Mouse (Mus musculus): Measurements from ENCODE around the gene Gas7.

Gas7 gene

GRCm38 (mm10) chr11:67454874-67455526, at the start of gene Gas7:
TSS of gene Gas7 (plus strand) at chr11:67455437.
- DNase-seq (ENCODE audit: low spot score in 2 of 2): no peak

- DNase-seq (ENCODE audit: low spot score in 2 of 2): no peak
Observed at GRCm38 (mm10) chr11:67414346-67414940, 40.8 kb upstream of the Gas7 start.

- DNase-seq (ENCODE audit: low spot score in 2 of 2): no peak
Observed at GRCm38 (mm10) chr11:67423575-67423974, 31.7 kb upstream of the Gas7 start.

GRCm38 (mm10) chr11:67428196-67428595, 27.0 kb upstream of the Gas7 start:
- no peak for DNase-seq (ENCODE audit: low spot score in 2 of 2)

- no peak for DNase-seq (ENCODE audit: low spot score in 2 of 2)
Observed at GRCm38 (mm10) chr11:67429836-67430235, 25.4 kb upstream of the Gas7 start.

- DNase-seq (ENCODE audit: low spot score in 2 of 2): no peak
Observed at GRCm38 (mm10) chr11:67431116-67431645, 24.1 kb upstream of the Gas7 start.

- DNase-seq (ENCODE audit: low spot score in 2 of 2): no peak
Observed at GRCm38 (mm10) chr11:67431864-67432263, 23.4 kb upstream of the Gas7 start.

GRCm38 (mm10) chr11:67433763-67434162, 21.5 kb upstream of the Gas7 start:
- no peak for DNase-seq (ENCODE audit: low spot score in 2 of 2)

- DNase-seq (ENCODE audit: low spot score in 2 of 2): no peak
Observed at GRCm38 (mm10) chr11:67438746-67439145, 16.5 kb upstream of the Gas7 start.

- no peak for DNase-seq (ENCODE audit: low spot score in 2 of 2)
Observed at GRCm38 (mm10) chr11:67445058-67445825, 10.0 kb upstream of the Gas7 start.

- no peak for DNase-seq (ENCODE audit: low spot score in 2 of 2)
Observed at GRCm38 (mm10) chr11:67451525-67451924, 3.7 kb upstream of the Gas7 start.

GRCm38 (mm10) chr11:67455527-67455981, 317 bp downstream of the Gas7 start:
- DNase-seq (ENCODE audit: low spot score in 2 of 2): no peak

- DNase-seq (ENCODE audit: low spot score in 2 of 2): no peak
Observed at GRCm38 (mm10) chr11:67456029-67456428, 792 bp downstream of the Gas7 start.

GRCm38 (mm10) chr11:67458171-67458570, 2.9 kb downstream of the Gas7 start:
- no peak for DNase-seq (ENCODE audit: low spot score in 2 of 2)

GRCm38 (mm10) chr11:67467132-67467531, 11.9 kb downstream of the Gas7 start:
- DNase-seq (ENCODE audit: low spot score in 2 of 2): no peak

GRCm38 (mm10) chr11:67468846-67469245, 13.6 kb downstream of the Gas7 start:
- DNase-seq (ENCODE audit: low spot score in 2 of 2): no peak

- DNase-seq (ENCODE audit: low spot score in 2 of 2): no peak
Observed at GRCm38 (mm10) chr11:67474590-67474989, 19.4 kb downstream of the Gas7 start.

- DNase-seq (ENCODE audit: low spot score in 2 of 2): no peak
Observed at GRCm38 (mm10) chr11:67479534-67479933, 24.3 kb downstream of the Gas7 start.

GRCm38 (mm10) chr11:67480204-67480956, 25.1 kb downstream of the Gas7 start:
- DNase-seq (ENCODE audit: low spot score in 2 of 2): no peak

GRCm38 (mm10) chr11:67481691-67482090, 26.5 kb downstream of the Gas7 start:
- DNase-seq (ENCODE audit: low spot score in 2 of 2): no peak

GRCm38 (mm10) chr11:67482217-67482760, 27.1 kb downstream of the Gas7 start:
- DNase-seq (ENCODE audit: low spot score in 2 of 2): peak in 1 of 2 experiments; percentile 27
